Mouse (Mus musculus): ENCODE measurements around the gene Col4a3. TPM values are rescaled to one million over a fixed set of nuclear protein-coding genes. Genes with fewer than 3 reads are reported as not detected.

The Col4a3 gene
- polyA plus RNA-seq, 1 experiment from 2014 or later = 0.14 TPM

GRCm38 (mm10) chr1:82761454-82762169, 174.9 kb downstream of the Col4a3 start:
- ATAC-seq (ENCODE audit: low FRiP score, low TSS enrichment) = no peak
- H3K27me3 ChIP-seq (ENCODE audit: control insufficient read depth, insufficient read depth, low read length) = no peaks in the 10 kb centered on the region
- no peaks in the 10 kb centered on the region for H3K4me1 ChIP-seq (ENCODE audit: control insufficient read depth, insufficient read depth, low read length)
- H3K9me3 ChIP-seq (ENCODE audit: control insufficient read depth, low read length) = no peaks in the 10 kb centered on the region
- H3K4me3 ChIP-seq (replicated peaks; ENCODE audit: low read depth, low read length) = no peak overlapping the region
- H3K9ac ChIP-seq (replicated peaks; ENCODE audit: low read length) = no peak overlapping the region
- no peak for DNase-seq
- peaks cover 13% of the 10 kb centered on the region; the same call in 1 of the 2 replicates for H3K36me3 ChIP-seq (ENCODE audit: control insufficient read depth, insufficient read depth, low read length)
- H3K27ac ChIP-seq (replicated peaks; ENCODE audit: low read depth, low read length) = no peak overlapping the region
- no peak overlapping the region for H3K4me2 ChIP-seq (ENCODE audit: low read length)
- WGBS = 95% methylated on average over 8 of the region's 8 CpGs

DNA sequence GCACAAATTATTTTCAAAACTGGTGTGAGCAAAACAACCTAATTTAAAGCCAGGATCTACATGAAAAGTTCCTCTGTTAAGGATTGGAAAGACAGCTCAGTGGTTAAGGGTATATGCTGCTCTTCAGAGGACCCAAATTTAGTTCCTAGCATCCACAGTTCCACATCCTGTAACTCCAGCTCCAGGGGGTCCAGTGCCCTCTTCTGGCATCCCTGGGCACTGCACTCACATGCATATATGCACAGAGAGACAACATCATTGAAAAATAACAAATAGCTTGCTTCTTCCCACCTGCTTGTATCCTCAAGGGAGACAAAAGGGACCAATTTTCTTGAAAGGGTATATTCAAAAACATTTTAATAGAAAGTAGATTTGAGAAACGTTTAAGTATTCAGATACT, 175.6 kb downstream of the Col4a3 start:
- Histone ChIP-seq H3K4me1 (ENCODE audit: control insufficient read depth, insufficient read depth, low read length) (no peaks in the 10 kb centered on the region), H3K9me3 (ENCODE audit: control insufficient read depth, low read length) (no peaks in the 10 kb centered on the region), H3K9ac (replicated peaks; ENCODE audit: low read length) (no peak overlapping the region), H3K27me3 (ENCODE audit: control insufficient read depth, insufficient read depth, low read length) (no peaks in the 10 kb centered on the region), H3K4me3 (replicated peaks; ENCODE audit: low read depth, low read length) (no peak overlapping the region), H3K36me3 (ENCODE audit: control insufficient read depth, insufficient read depth, low read length) (0 out of 2 replicates have a peak, but pooled peaks cover 9% of the 10 kb centered on the region), H3K27ac (replicated peaks; ENCODE audit: low read depth, low read length) (no peak overlapping the region), H3K4me2 (ENCODE audit: low read length) (no peak overlapping the region)
- 84% methylated on average over 1 of the region's 1 CpGs for WGBS
- DNase-seq (no peak), ATAC-seq (ENCODE audit: low FRiP score, low TSS enrichment) (no peak)

- Histone ChIP-seq H3K36me3 (ENCODE audit: control insufficient read depth, insufficient read depth, low read length) (0 out of 2 replicates have a peak, but pooled peaks cover 6% of the 10 kb centered on the region), H3K9ac (replicated peaks; ENCODE audit: low read length) (no peak overlapping the region), H3K4me2 (ENCODE audit: low read length) (no peak overlapping the region), H3K27ac (replicated peaks; ENCODE audit: low read depth, low read length) (no peak overlapping the region), H3K4me1 (ENCODE audit: control insufficient read depth, insufficient read depth, low read length) (no peaks in the 10 kb centered on the region), H3K9me3 (ENCODE audit: control insufficient read depth, low read length) (no peaks in the 10 kb centered on the region), H3K4me3 (replicated peaks; ENCODE audit: low read depth, low read length) (no peak overlapping the region), H3K27me3 (ENCODE audit: control insufficient read depth, insufficient read depth, low read length) (no peaks in the 10 kb centered on the region)
- no peak for ATAC-seq (ENCODE audit: low FRiP score, low TSS enrichment)
- WGBS = 84% methylated on average over 1 of the region's 1 CpGs
- no peak for DNase-seq
Observed at GRCm38 (mm10) chr1:82766227-82766626, 179.5 kb downstream of the Col4a3 start.

- no peak for DNase-seq
- Histone ChIP-seq H3K36me3 (ENCODE audit: control insufficient read depth, insufficient read depth, low read length) (0 out of 2 replicates have a peak, but pooled peaks cover 6% of the 10 kb centered on the region), H3K4me2 (ENCODE audit: low read length) (no peak overlapping the region), H3K27ac (replicated peaks; ENCODE audit: low read depth, low read length) (no peak overlapping the region), H3K4me3 (replicated peaks; ENCODE audit: low read depth, low read length) (no peak overlapping the region), H3K9ac (replicated peaks; ENCODE audit: low read length) (no peak overlapping the region), H3K27me3 (ENCODE audit: control insufficient read depth, insufficient read depth, low read length) (no peaks in the 10 kb centered on the region), H3K9me3 (ENCODE audit: control insufficient read depth, low read length) (no peaks in the 10 kb centered on the region), H3K4me1 (ENCODE audit: control insufficient read depth, insufficient read depth, low read length) (no peaks in the 10 kb centered on the region)
- 90% methylated on average over 4 of the region's 4 CpGs for WGBS
- no peak for ATAC-seq (ENCODE audit: low FRiP score, low TSS enrichment)
Observed at GRCm38 (mm10) chr1:82766641-82767040, 179.9 kb downstream of the Col4a3 start.

DNA sequence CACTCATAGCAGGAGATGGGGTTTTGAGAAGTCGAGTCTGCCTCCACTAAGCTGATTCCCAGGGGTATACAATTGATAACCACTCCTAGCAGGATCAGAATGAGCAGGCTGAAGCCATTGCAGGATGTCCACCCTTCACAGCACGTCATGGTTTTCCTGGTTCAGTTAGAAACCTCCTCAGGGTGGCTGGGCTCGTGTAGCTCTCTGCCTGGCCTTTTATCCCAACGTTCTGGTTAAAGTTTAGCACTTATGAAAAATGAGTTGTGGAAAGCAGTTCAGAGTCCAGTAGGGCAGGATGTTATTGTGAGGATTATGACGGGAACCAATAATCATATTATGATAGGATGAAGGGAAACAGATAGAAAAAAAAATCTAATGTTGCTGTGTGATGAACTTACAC, 181.5 kb downstream of the Col4a3 start, which contains the start of gene Tm4sf20:
Gene Tm4sf20, minus strand, starts transcription at position 193 of the 400 bp plus-strand sequence.
- no peak within 1 kb of the TSS for H3K27ac ChIP-seq (replicated peaks; ENCODE audit: low read depth, low read length)
- no peaks in the 10 kb centered on the region for H3K4me1 ChIP-seq (ENCODE audit: control insufficient read depth, insufficient read depth, low read length)
- H3K4me2 ChIP-seq (ENCODE audit: low read length) = no peak within 1 kb of the TSS
- 79% methylated on average over 5 of the region's 5 CpGs for WGBS
- no peaks in the 10 kb centered on the region for H3K27me3 ChIP-seq (ENCODE audit: control insufficient read depth, insufficient read depth, low read length)
- ATAC-seq (ENCODE audit: low FRiP score, low TSS enrichment) (no peak), DNase-seq (no peak)
- no peaks in the 10 kb centered on the region for H3K36me3 ChIP-seq (ENCODE audit: control insufficient read depth, insufficient read depth, low read length)
- no peak within 1 kb of the TSS for H3K9ac ChIP-seq (replicated peaks; ENCODE audit: low read length)
- H3K4me3 ChIP-seq (replicated peaks; ENCODE audit: low read depth, low read length) = no peak within 1 kb of the TSS
- H3K9me3 ChIP-seq (ENCODE audit: control insufficient read depth, low read length) = no peaks in the 10 kb centered on the region

DNA sequence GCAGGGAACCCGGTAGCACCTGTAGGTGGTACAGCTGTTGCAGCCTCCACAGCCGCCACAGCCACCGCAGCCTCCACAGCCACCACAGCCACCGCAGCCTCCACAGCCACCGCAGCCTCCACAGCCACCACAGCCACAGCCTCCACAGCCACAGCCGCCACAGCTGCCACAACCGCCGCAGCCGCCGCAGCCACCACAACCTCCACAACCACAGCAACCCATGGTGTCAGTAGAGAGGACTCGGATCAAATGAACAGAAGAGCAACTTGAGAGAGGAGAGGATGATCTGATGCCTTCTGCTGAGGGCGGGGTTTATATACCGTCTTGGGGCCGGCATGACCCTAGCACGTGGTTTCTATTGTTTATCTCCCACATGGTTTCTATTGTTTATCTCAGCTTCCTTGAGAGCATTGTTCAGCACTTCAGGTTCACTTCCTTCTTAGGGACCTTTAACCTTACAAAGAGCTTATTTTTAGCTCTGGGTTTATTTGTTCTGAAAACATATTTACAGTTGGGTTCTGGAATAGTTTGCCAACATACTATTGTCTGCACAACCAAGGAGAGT, 184.4 kb downstream of the Col4a3 start, which contains the start of gene Gm47791:
Gene Gm47791, minus strand, starts transcription at position 222 of the 565 bp plus-strand sequence.
- H3K36me3 ChIP-seq (ENCODE audit: control insufficient read depth, insufficient read depth, low read length) = no peaks in the 10 kb centered on the region
- H3K4me1 ChIP-seq (ENCODE audit: control insufficient read depth, insufficient read depth, low read length) = no peaks in the 10 kb centered on the region
- no peak for ATAC-seq (ENCODE audit: low FRiP score, low TSS enrichment)
- no peaks in the 10 kb centered on the region for H3K9me3 ChIP-seq (ENCODE audit: control insufficient read depth, low read length)
- H3K27me3 ChIP-seq (ENCODE audit: control insufficient read depth, insufficient read depth, low read length) = no peaks in the 10 kb centered on the region
- no peak within 1 kb of the TSS for H3K9ac ChIP-seq (replicated peaks; ENCODE audit: low read length)
- no peak within 1 kb of the TSS for H3K4me3 ChIP-seq (replicated peaks; ENCODE audit: low read depth, low read length)
- no peak for DNase-seq
- 91% methylated on average over 15 of the region's 15 CpGs for WGBS
- no peak within 1 kb of the TSS for H3K4me2 ChIP-seq (ENCODE audit: low read length)
- H3K27ac ChIP-seq (replicated peaks; ENCODE audit: low read depth, low read length) = no peak within 1 kb of the TSS

Other genes with a start within 250 kb of the Col4a3 start
- gene Col4a4, start 72 bp upstream of the Col4a3 start, polyA plus RNA-seq (2014; fragmentation: Nextera tagmentation; extraction: Ambion mirVana) = 0.07 TPM in 2 replicates
- gene Mff, start 138.0 kb downstream of the Col4a3 start, polyA plus RNA-seq (2014; fragmentation: Nextera tagmentation; extraction: Ambion mirVana) = 449 and 463 TPM in 2 replicates
- 0.38 TPM in 1 of 2 replicates, not detected in the other for gene Tm4sf20, start 181.5 kb downstream of the Col4a3 start, polyA plus RNA-seq (2014; fragmentation: Nextera tagmentation; extraction: Ambion mirVana)
- gene Gm47791, start 184.3 kb downstream of the Col4a3 start, polyA plus RNA-seq (2014; fragmentation: Nextera tagmentation; extraction: Ambion mirVana) = not detected in 2 replicates

Measured in midbrain, embryonic 14.5 days (tissue).